Mouse (Mus musculus) midbrain, embryonic 13.5 days (tissue): Measurements from ENCODE around the gene Tmem135. TPM values are rescaled to one million over a fixed set of nuclear protein-coding genes. Genes with fewer than 3 reads are reported as not detected.

Source experiments
- ATAC-seq: fragments of 200-750 bp; cut with Nextera tagmentation; 2 replicates; pipeline ENCODE4 v1.8.0; 2017; ENCODE audit warnings: mild to moderate bottlenecking, moderate TSS enrichment, moderate library complexity
- H3K27ac ChIP-seq: fragments of 300-500 bp; sonication (generic); 2 replicates; pipeline ENCODE4 v1.5.1; 2015; ENCODE audit warnings: inconsistent platforms, mild to moderate bottlenecking, moderate library complexity
- H3K27me3 ChIP-seq: fragments of 300-500 bp; sonication (generic); 2 replicates; pipeline ENCODE4 v1.6.1; 2015; ENCODE audit warnings: mild to moderate bottlenecking, inconsistent platforms
- H3K36me3 ChIP-seq: fragments of 300-500 bp; sonication (generic); 2 replicates; pipeline ENCODE4 v1.6.1; 2015; ENCODE audit warnings: mild to moderate bottlenecking, inconsistent platforms
- H3K4me1 ChIP-seq: fragments of 300-500 bp; sonication (generic); replicated peaks from 2 replicates; pipeline ENCODE4 v1.6.1; 2015; ENCODE audit warnings: inconsistent platforms
- H3K4me2 ChIP-seq: fragments of 300-500 bp; sonication (generic); replicated peaks from 2 replicates; pipeline ENCODE4 v1.6.1; 2015; ENCODE audit warnings: moderate library complexity, mild to moderate bottlenecking, inconsistent platforms
- H3K4me3 ChIP-seq: fragments of 300-500 bp; sonication (generic); replicated peaks from 2 replicates; pipeline ENCODE4 v1.5.1; 2015; ENCODE audit warnings: mild to moderate bottlenecking, inconsistent platforms
- H3K9ac ChIP-seq: fragments of 300-500 bp; sonication (generic); replicated peaks from 2 replicates; pipeline ENCODE4 v1.6.1; 2015; ENCODE audit warnings: mild to moderate bottlenecking, inconsistent platforms
- H3K9me3 ChIP-seq: fragments of 300-500 bp; sonication (generic); 2 replicates; pipeline ENCODE4 v1.6.1; 2016; ENCODE audit warnings: mild to moderate bottlenecking, inconsistent platforms
- WGBS: fragments of 180-500 bp; shearing (Covaris S2); methylation state at CpG from one replicate; pipeline ENCODE4 v1.1.7; 2015; 5-methylcytosine and 5-hydroxymethylcytosine counted together
- polyA plus RNA-seq: library from polyadenylated mRNA; unstranded; fragments of >200 nt; fragmentation: Nextera tagmentation; extraction: Ambion mirVana; gene quantifications from 2 replicates; pipeline ENCODE4 v1.2.1, GENCODE M21; 2015

Gene Tmem135
- polyA plus RNA-seq, 1 experiment from 2014 or later = 21.4 TPM

DNA sequence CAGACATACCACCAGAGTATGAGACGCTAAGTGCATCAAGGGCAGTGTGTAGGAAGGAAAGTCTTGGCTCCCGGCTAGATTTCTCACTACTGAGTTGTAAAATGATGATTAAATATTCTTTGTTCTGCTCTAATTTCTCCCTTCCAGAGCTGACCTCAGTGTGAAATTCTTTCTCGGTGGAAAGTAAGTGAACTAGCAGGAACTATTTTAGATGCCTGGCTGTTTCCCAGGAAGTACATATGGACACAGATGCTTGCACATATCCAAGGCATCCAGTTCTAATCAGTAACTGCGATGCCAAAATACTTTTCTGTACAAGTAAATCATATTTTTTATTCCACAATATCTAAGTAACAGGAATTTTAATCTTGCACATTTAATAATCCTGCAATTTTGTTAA lies 220.1 kb downstream of the Tmem135 start:
- Histone ChIP-seq H3K27me3 (no peaks in the 10 kb centered on the region), H3K9ac (no peak overlapping the region), H3K4me1 (no peaks in the 10 kb centered on the region), H3K9me3 (no peaks in the 10 kb centered on the region), H3K4me2 (no peak overlapping the region), H3K27ac (no peak overlapping the region), H3K4me3 (no peak overlapping the region), H3K36me3 (no peaks in the 10 kb centered on the region)
- 82% methylated on average over 4 of the region's 4 CpGs for WGBS
- no peak for ATAC-seq

DNA sequence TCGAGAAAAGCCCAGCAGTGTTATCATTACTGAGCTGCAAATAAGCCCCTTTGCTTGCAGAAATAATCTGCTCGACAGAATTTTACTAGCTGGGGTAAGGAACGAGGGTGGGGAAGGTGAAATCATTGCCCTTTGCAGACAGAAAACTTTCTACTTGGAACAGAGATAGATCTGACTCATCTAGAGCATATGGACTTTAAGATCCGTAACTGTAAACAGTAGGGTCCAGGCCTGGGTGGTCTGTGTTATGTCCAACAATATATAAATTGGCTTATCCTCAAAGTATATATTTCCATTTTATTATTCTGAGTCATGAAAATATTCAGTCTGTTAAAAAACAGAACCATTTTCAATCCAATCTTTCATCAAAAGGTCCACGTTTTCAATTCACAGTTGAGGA lies 221.1 kb downstream of the Tmem135 start:
- no peaks in the 10 kb centered on the region; the same call in 1 of the 2 replicates for H3K36me3 ChIP-seq
- WGBS = 85% methylated on average over 5 of the region's 5 CpGs
- H3K9ac ChIP-seq = no peak overlapping the region
- no peak overlapping the region for H3K4me3 ChIP-seq
- ATAC-seq = no peak
- no peaks in the 10 kb centered on the region for H3K9me3 ChIP-seq
- no peaks in the 10 kb centered on the region for H3K4me1 ChIP-seq
- no peak overlapping the region for H3K27ac ChIP-seq
- no peaks in the 10 kb centered on the region for H3K27me3 ChIP-seq
- no peak overlapping the region for H3K4me2 ChIP-seq

DNA sequence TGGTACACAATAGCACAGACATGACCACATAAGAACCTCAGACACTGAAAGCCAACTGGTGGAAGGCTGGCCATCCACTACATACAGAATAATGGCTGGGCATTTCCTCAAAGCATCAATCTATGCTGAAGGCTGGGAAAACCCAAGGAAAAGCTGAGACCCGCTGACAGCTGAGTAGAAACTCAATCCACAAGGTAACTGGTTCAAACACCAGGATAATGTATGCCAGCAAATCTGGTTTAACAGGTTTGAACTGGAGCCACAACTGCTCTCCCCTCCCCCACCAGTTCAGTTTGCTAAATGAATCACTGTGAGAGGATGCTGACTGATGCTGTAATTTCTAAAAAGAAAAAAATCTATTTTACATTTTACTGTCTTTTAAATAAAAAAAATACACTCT lies 222.7 kb downstream of the Tmem135 start:
- H3K9me3 ChIP-seq = no peaks in the 10 kb centered on the region
- WGBS = 57% methylated on average over 1 of the region's 1 CpGs
- ATAC-seq = no peak
- H3K4me2 ChIP-seq = no peak overlapping the region
- no peaks in the 10 kb centered on the region; the same call in 1 of the 2 replicates for H3K36me3 ChIP-seq
- no peak overlapping the region for H3K27ac ChIP-seq
- no peaks in the 10 kb centered on the region for H3K4me1 ChIP-seq
- H3K9ac ChIP-seq = no peak overlapping the region
- no peak overlapping the region for H3K4me3 ChIP-seq
- H3K27me3 ChIP-seq = no peaks in the 10 kb centered on the region

DNA sequence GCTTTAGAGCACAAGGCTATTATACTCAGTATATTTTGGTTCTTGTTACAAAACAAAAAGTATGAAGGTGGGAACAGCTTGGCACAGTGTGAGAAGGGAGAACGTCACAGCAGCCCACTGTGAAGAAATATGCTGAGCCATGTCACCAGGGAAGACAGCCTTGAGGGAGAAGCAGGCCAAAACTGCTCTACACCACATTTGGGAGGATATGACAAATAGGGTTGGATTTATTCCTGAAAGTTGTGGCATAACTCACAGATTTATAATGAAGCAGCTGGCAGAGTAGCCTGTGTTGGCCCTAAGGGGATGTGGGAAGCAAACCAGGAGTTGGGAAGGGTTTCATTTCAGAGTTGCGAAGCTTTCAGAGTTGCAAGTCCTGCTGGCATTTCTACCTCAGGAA lies 225.4 kb downstream of the Tmem135 start:
- ATAC-seq = no peak
- Histone ChIP-seq H3K27me3 (no peaks in the 10 kb centered on the region), H3K4me2 (no peak overlapping the region), H3K9ac (no peak overlapping the region), H3K4me3 (no peak overlapping the region), H3K36me3 (no peaks in the 10 kb centered on the region; the same call in 1 of the 2 replicates), H3K27ac (no peak overlapping the region), H3K9me3 (no peaks in the 10 kb centered on the region), H3K4me1 (no peaks in the 10 kb centered on the region)
- 84% methylated on average over 2 of the region's 2 CpGs for WGBS

DNA sequence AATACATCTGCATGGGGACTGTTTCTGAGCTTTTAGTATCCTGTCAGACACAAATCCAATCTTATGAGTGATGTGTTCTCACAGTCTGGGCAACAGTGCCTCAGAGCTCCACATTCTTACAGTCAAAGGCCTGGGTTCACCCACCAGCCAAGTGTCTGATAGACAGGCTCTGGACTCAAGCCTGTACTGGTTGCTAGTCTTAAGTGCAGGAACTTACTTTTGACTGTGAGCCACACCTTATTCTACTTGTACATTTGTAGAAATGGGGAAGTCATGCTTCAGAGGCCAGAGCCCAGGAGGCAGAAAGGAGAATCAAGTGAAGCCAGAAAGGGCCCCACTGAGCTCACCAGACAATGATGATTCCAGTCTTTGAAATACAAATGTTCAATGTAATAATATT lies 226.1 kb downstream of the Tmem135 start:
- no peak overlapping the region for H3K27ac ChIP-seq
- H3K27me3 ChIP-seq = no peaks in the 10 kb centered on the region
- H3K4me3 ChIP-seq = no peak overlapping the region
- H3K36me3 ChIP-seq = no peaks in the 10 kb centered on the region; the same call in 1 of the 2 replicates
- no peaks in the 10 kb centered on the region for H3K4me1 ChIP-seq
- no peak overlapping the region for H3K4me2 ChIP-seq
- no peak for ATAC-seq
- H3K9me3 ChIP-seq = no peaks in the 10 kb centered on the region
- H3K9ac ChIP-seq = no peak overlapping the region

DNA sequence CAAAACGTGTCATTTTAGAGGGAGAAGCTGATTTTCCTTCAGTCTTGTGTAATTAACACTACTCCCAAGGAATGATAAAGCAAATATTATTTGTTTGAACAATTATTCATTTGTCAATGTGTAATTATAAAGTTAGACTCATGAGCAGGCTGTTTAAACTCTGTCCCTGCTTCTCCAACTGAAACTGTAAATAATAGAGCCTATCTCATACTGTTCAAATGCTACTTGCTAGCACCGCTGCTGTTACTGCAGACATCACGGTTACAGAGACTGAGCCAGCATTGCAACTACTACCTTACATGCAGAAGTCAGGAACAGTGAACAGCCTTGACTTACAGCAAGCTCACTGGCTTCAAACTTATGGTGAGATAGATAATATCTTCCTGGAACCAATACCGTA lies 229.6 kb downstream of the Tmem135 start:
- 90% methylated on average over 4 of the region's 4 CpGs for WGBS
- H3K4me1 ChIP-seq = no peaks in the 10 kb centered on the region
- no peak overlapping the region for H3K27ac ChIP-seq
- no peaks in the 10 kb centered on the region for H3K9me3 ChIP-seq
- H3K4me3 ChIP-seq = no peak overlapping the region
- H3K9ac ChIP-seq = no peak overlapping the region
- ATAC-seq = no peak
- H3K27me3 ChIP-seq = no peaks in the 10 kb centered on the region
- H3K36me3 ChIP-seq = no peaks in the 10 kb centered on the region; the same call in 1 of the 2 replicates
- H3K4me2 ChIP-seq = no peak overlapping the region

DNA sequence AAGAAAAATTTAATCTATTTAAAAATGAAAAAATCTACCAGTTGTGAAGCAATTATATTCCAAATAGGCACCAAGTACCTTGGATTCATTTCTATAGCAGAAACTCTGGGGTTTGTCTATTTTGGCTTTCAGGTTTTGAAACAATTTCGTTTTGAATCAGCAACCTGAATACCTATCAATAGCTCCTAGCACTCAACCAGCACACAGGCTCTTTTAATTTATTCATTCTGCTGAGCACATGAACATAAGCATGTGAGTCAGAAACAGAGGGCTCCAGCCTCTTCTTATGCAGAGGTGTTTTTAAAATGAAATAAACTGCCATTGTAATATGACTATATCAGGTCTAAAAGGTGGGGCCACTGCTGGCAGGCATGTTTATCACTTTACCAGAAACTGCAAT lies 231.0 kb downstream of the Tmem135 start:
- WGBS = 76% methylated on average over 1 of the region's 1 CpGs

DNA sequence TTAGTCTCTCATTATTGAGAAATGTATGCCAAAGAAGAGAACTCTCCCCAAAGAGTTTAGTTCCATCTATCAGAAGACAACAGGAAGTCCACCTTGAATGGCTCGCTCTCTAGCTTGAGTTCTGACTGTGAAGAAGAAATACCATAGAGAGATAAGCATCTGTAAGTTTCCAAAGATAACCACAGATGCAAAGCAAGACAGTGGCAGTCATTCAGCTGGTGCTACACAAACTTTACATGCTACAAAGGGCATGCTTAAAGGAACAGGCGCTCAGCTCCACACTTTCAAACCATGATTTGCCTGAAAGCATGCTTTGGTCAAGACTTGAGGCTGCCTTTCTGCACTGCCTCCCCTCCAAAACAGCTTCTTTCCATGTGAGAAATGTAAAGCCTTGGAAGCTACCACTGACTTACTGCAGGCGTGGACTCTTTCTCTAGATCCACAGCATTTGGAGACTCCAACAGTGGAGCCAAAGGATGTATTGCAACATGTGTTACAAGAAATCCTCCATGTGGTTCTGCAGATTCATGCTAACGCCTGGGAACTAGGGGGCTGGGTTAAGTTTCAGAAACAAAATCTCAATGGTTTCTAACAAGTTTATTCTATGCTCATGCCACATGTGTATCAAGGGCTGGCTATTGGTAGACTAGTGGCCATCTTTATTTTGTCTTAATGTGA lies 232.1 kb downstream of the Tmem135 start:
- Histone ChIP-seq H3K9me3 (no peaks in the 10 kb centered on the region), H3K4me2 (no peak overlapping the region), H3K4me3 (no peak overlapping the region), H3K9ac (no peak overlapping the region), H3K36me3 (no peaks in the 10 kb centered on the region), H3K4me1 (no peaks in the 10 kb centered on the region), H3K27ac (no peak overlapping the region), H3K27me3 (no peaks in the 10 kb centered on the region)
- no peak for ATAC-seq
- 86% methylated on average over 4 of the region's 4 CpGs for WGBS

More for the DNA sequence above, 231.0 kb downstream of the Tmem135 start:
- Histone ChIP-seq H3K4me3 (no peak overlapping the region), H3K9me3 (no peaks in the 10 kb centered on the region), H3K4me1 (no peaks in the 10 kb centered on the region), H3K27ac (no peak overlapping the region), H3K27me3 (no peaks in the 10 kb centered on the region), H3K4me2 (no peak overlapping the region), H3K9ac (no peak overlapping the region), H3K36me3 (no peaks in the 10 kb centered on the region; the same call in 1 of the 2 replicates)
- no peak for ATAC-seq

DNA sequence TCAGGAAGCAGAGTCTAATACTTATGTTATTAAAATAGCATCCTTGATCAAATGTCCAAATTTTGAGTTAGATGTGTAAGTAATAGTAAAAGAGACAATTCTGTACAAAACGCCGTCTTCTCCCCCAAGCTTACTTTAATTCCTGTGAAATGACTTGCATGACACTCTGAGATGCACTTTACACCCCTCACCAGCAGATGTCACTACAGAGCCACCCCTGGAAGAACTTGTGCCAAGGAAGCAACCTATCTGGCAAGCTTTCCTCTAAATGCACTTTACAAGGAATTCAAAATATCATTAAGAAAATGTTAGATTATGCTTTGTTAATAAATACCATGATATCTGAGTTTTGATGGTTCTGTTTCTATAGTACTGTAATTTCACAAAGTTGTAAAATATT lies 235.4 kb downstream of the Tmem135 start:
- Histone ChIP-seq H3K27me3 (no peaks in the 10 kb centered on the region), H3K4me1 (no peaks in the 10 kb centered on the region), H3K9me3 (no peaks in the 10 kb centered on the region), H3K9ac (no peak overlapping the region), H3K36me3 (no peaks in the 10 kb centered on the region), H3K4me3 (no peak overlapping the region), H3K4me2 (no peak overlapping the region), H3K27ac (no peak overlapping the region)
- WGBS = 25% methylated on average over 2 of the region's 2 CpGs
- no peak for ATAC-seq

DNA sequence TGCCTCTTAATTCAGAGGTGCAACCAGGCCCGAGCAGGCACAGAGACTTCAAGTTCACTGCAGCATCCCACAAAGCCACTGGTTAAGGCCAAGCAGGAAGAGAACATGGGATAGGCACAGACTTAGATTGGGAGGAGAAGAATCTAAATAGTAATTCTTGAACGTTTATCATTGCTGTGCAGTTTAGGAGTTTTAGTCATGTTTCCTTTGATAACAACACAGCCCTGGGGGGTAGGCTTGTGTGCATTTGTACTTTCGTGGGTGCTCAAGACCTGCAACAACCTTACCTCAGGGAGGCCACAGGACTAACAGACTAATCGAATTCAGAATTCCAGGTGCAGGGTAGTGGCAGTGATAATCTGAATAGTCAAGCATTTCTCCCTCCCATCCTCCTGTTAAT lies 238.5 kb downstream of the Tmem135 start:
- no peak overlapping the region for H3K4me3 ChIP-seq
- no peak overlapping the region for H3K4me2 ChIP-seq
- H3K4me1 ChIP-seq = no peaks in the 10 kb centered on the region
- 81% methylated on average over 4 of the region's 4 CpGs for WGBS
- no peak for ATAC-seq
- no peaks in the 10 kb centered on the region for H3K9me3 ChIP-seq
- H3K27me3 ChIP-seq = no peaks in the 10 kb centered on the region
- H3K36me3 ChIP-seq = no peaks in the 10 kb centered on the region
- H3K9ac ChIP-seq = no peak overlapping the region
- H3K27ac ChIP-seq = no peak overlapping the region

DNA sequence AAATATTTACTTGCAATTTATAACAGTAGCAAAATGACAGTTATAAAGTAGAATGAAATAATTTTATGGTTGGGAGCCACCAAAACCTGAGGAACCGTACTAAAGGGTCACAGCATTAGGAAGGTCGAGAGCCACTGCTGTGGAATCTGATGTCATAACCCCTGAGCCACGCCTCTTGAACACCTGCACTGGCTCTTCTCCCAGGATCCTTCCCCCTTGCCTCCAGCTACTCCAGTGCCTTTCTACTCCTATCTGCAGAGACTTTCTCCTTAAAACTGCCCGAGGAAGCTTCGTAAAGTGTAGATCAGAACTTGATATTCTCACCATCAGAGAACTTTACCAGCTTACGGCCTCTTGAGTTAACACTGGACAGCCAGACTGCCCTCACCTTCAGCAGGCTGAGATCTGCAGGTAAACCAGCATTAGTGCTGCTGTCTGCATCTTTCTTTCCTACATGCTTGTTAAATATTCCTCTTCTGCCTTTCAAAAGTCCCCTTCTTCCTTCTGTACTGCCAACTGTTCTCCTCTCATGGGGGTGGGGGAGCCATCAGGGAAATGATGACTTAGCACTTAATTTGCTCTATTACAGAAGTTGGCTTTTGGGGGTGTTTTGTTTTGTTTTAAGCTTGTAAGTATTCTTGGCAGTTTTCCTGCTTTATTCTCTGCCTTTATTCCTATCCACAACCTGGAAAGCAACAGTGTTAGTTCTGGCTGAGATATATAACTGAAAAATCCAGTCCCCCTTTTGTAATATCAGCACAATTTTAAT lies 242.2 kb downstream of the Tmem135 start:
- 89% methylated on average over 6 of the region's 6 CpGs for WGBS
- Histone ChIP-seq H3K4me1 (no peaks in the 10 kb centered on the region), H3K9me3 (no peaks in the 10 kb centered on the region), H3K36me3 (no peaks in the 10 kb centered on the region), H3K4me2 (no peak overlapping the region), H3K27ac (no peak overlapping the region), H3K27me3 (no peaks in the 10 kb centered on the region), H3K9ac (no peak overlapping the region), H3K4me3 (no peak overlapping the region)
- no peak for ATAC-seq

DNA sequence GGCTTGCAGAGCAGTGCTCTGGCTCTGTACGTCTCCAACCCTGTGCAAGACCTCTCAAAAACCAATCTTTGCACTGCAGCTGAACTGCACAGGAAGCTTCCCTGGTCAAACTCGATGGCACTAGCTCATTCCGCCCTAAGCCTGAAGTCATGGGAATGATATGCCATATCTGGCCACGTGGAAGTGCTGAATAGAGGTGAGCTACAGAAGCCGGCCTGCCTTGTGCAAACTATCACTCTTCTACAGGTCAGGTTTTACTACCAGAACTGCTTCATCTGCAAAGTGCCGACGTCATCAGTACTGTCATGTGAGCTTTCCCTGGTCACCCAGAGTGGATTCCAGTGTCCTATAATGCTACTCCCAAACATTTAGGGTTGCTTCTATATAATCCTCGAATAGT lies 246.7 kb downstream of the Tmem135 start:
- no peak for ATAC-seq
- Histone ChIP-seq H3K9me3 (no peaks in the 10 kb centered on the region), H3K36me3 (peaks cover 4% of the 10 kb centered on the region; the same call in 1 of the 2 replicates), H3K9ac (no peak overlapping the region), H3K27me3 (no peaks in the 10 kb centered on the region), H3K4me1 (no peaks in the 10 kb centered on the region), H3K27ac (no peak overlapping the region), H3K4me2 (no peak overlapping the region), H3K4me3 (no peak overlapping the region)
- 94% methylated on average over 8 of the region's 8 CpGs for WGBS
